Mouse (Mus musculus) liver, adult 2 months (tissue): Measurements from ENCODE around the gene Usp3. TPM values are rescaled to one million over a fixed set of nuclear protein-coding genes. Genes with fewer than 3 reads are reported as not detected.
A peak's percentile ranks its signal among the peaks of the same experiment; 100 is the strongest.

Experiments used
- DNase-seq: peaks from one replicate; pipeline ENCODE4 v3.0.0-alpha.2; 2011; ENCODE audit warnings: low read depth, low spot score; ENCODE audit errors: extremely low read depth
- H3K27ac ChIP-seq: fragments of 200-500 bp; replicated peaks from 2 replicates; pipeline ENCODE4 v1.5.1; 2012; ENCODE audit warnings: low read depth, mild to moderate bottlenecking, control low read depth, inconsistent platforms, low read length; ENCODE audit not compliant: insufficient read depth
- H3K27me3 ChIP-seq: fragments of 200-500 bp; 2 replicates; pipeline ENCODE4 v1.6.1; 2012; ENCODE audit warnings: mild to moderate bottlenecking, moderate library complexity, low read length, inconsistent platforms; ENCODE audit not compliant: control insufficient read depth, insufficient read depth
- H3K36me3 ChIP-seq: fragments of 200-500 bp; 2 replicates; pipeline ENCODE4 v1.6.1; 2012; ENCODE audit warnings: low read length, inconsistent platforms; ENCODE audit not compliant: control insufficient read depth, insufficient read depth
- H3K4me1 ChIP-seq: fragments of 200-500 bp; 2 replicates; pipeline ENCODE4 v1.6.1; 2011; ENCODE audit warnings: low read length; ENCODE audit not compliant: control insufficient read depth, insufficient read depth
- H3K4me3 ChIP-seq: fragments of 200-500 bp; 2 replicates; pipeline ENCODE4 v1.5.1; 2011; ENCODE audit warnings: low read depth, mild to moderate bottlenecking, control low read depth, low read length, moderate library complexity; ENCODE audit not compliant: insufficient read depth
- H3K79me2 ChIP-seq: fragments of 200-500 bp; 2 replicates; pipeline ENCODE4 v1.6.1; 2012; ENCODE audit warnings: inconsistent platforms, mild to moderate bottlenecking, low read length, moderate library complexity; ENCODE audit not compliant: control insufficient read depth, insufficient read depth
- H3K9ac ChIP-seq: fragments of 200-500 bp; 2 replicates; pipeline ENCODE4 v1.6.1; 2012; ENCODE audit warnings: low read depth, mild to moderate bottlenecking, control low read depth, inconsistent platforms, low read length
- CTCF ChIP-seq: fragments of 200-500 bp; IDR thresholded peaks from 2 replicates; pipeline ENCODE4 v1.5.1; 2011; ENCODE audit warnings: low read depth, low read length, control low read depth
- POLR2A ChIP-seq: fragments of 200-500 bp; IDR thresholded peaks from 2 replicates; pipeline ENCODE4 v1.6.1; 2011; ENCODE audit warnings: low read length, control low read depth; ENCODE audit not compliant: insufficient read depth; ENCODE audit errors: extremely low read depth
- WGBS: fragments of 180-500 bp; shearing (Covaris S2); methylation state at CpG from one replicate; pipeline ENCODE4 v1.1.7; 2018; 5-methylcytosine and 5-hydroxymethylcytosine counted together
- polyA plus RNA-seq: library from polyadenylated mRNA; depleted of rRNA; stranded (reverse); fragments of >200 nt; gene quantifications from 2 replicates; pipeline ENCODE4 v1.2.3, GENCODE M21; 2012; rRNA removed
- total RNA-seq: library from RNA; depleted of rRNA; stranded (reverse); fragments of >200 nt; gene quantifications from 2 replicates; pipeline ENCODE4 v1.2.3, GENCODE M21; 2014; rRNA removed

Gene Usp3
- total RNA-seq, result 37.7 and 41.5 TPM in 2 replicates
- 9.8 and 11.2 TPM in 2 replicates for polyA plus RNA-seq

DNA sequence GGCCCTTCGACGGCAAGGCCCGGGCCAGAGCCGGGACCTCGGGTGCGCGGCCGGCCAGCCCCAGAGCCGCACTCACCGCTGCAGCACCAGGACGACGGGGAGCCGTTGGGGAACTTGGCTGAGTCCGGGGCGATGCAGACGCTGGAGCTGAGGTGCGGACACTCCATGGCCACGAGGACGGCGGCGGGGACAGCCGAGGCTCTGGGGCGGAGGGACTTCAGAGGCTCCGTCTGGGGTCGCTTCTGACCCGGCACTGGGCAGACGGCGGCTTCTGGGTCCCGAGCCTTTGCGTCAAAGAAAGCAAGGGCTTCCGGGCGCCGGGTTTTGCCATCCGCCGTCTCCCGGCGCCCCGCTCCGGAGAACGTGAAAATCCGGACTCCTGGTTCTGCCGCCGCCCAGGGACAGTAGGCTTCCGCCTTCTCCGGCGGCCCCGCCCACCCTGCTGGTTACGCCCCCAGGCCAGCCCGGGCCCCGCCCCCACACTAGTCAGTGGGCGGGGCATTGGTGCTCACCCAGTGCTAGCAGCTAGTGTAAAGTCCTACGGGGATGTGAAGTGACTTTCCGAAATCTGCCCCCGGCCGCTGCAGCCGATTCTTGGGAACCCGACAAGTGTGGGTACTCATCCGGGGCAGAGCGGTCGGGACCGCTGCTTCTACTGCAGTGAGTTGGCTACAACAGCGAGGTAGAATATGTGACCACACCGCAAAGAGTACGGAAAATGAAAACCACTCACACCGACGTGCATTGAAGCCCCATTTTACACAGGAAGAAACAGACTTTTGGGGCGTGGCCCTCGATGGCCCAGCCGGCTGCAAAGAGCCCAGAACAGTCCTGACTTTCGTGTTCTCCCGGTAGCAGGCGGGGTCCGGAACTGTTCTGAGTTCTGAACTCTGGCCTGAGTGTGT lies at the start of gene Usp3:
Gene Usp3 (minus strand): TSS at position 435 of the 905 bp plus-strand sequence.
- Histone ChIP-seq H3K4me1 (peaks cover 24% of the 10 kb centered on the region), H3K9ac (peak within 1 kb of the TSS; percentile 100), H3K79me2 (peaks cover 23% of the 10 kb centered on the region; the same call in 1 of the 2 replicates), H3K4me3 (peak within 1 kb of the TSS; percentile 97), H3K27ac (peak within 1 kb of the TSS; percentile 95), H3K36me3 (no peaks in the 10 kb centered on the region), H3K27me3 (no peaks in the 10 kb centered on the region)
- DNase-seq, result peak; percentile 85
- WGBS, result under 1% methylated on average over 73 of the region's 73 CpGs
- TF ChIP-seq POLR2A, result peak; percentile 68
- no peak for TF ChIP-seq CTCF

- WGBS, result 80% methylated on average over 7 of the region's 7 CpGs
- DNase-seq, result no peak
Observed at GRCm38 (mm10) chr9:66640491-66640890, 47.5 kb upstream of the Usp3 start.

DNA sequence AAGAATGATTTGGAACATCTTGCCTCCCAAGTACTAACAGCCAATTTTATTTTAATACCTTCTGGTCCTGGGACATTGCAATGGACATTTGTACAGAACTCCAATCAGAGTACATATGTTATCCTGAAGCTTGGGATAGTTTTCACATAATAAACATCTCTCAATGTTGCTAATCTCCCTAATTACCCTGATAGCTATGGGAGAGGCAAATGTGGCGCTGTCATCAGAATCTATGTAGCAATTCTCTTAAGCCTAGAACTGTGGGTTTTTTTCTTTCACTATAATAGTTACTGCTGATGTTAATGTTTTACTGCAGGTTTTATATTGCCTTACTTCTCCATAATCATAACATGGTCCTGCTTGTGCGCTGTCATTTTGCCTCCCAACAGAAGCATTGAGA lies 46.7 kb upstream of the Usp3 start:
- H3K9ac ChIP-seq, result no peak overlapping the region
- no peaks in the 10 kb centered on the region for H3K27me3 ChIP-seq
- H3K27ac ChIP-seq, result no peak overlapping the region
- TF ChIP-seq CTCF, result no peak
- no peak for TF ChIP-seq POLR2A
- H3K36me3 ChIP-seq, result no peaks in the 10 kb centered on the region
- H3K4me1 ChIP-seq, result no peaks in the 10 kb centered on the region
- H3K4me3 ChIP-seq, result no peak overlapping the region
- H3K79me2 ChIP-seq, result no peaks in the 10 kb centered on the region
- no peak for DNase-seq
- WGBS, result 97% methylated on average over 2 of the region's 2 CpGs

More at GRCm38 (mm10) chr9:66640491-66640890, 47.5 kb upstream of the Usp3 start:
- H3K27ac ChIP-seq, result no peak overlapping the region
- H3K4me1 ChIP-seq, result no peaks in the 10 kb centered on the region
- no peak overlapping the region for H3K4me3 ChIP-seq
- H3K27me3 ChIP-seq, result no peaks in the 10 kb centered on the region
- H3K36me3 ChIP-seq, result no peaks in the 10 kb centered on the region
- H3K79me2 ChIP-seq, result no peaks in the 10 kb centered on the region
- H3K9ac ChIP-seq, result no peak overlapping the region
- TF ChIP-seq CTCF (no peak), POLR2A (no peak)

DNA sequence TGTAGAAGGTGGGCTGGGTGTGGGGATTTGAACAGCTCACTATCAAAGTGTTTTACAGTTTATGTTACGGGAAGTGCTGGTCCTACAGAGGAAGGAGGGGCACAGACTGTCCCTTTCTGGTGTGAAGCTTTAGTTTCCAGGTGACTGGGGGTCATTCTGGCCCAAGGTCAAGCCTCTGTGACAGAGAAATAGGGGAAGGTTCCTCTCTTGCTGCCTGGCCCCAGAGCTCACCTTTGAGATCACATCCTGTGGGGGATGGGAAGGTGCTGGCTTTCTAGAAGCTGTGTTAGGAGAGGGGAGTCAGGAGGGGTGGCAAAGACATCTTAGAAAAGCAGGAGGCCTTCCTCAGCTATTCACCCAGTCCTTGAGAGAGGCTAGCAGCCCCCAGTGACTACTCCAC lies 39.5 kb upstream of the Usp3 start:
- Histone ChIP-seq H3K27me3 (no peaks in the 10 kb centered on the region), H3K9ac (no peak overlapping the region), H3K36me3 (no peaks in the 10 kb centered on the region), H3K4me1 (peaks cover 14% of the 10 kb centered on the region), H3K27ac (0 out of 2 replicates have a peak overlapping the region, but pooled peaks have one; percentile 5), H3K79me2 (no peaks in the 10 kb centered on the region), H3K4me3 (no peak overlapping the region)
- WGBS, result 77% methylated on average over 1 of the region's 1 CpGs
- TF ChIP-seq POLR2A, result no peak
- TF ChIP-seq CTCF, result no peak
- DNase-seq, result no peak

- H3K79me2 ChIP-seq, result no peaks in the 10 kb centered on the region
- 65% methylated on average over 1 of the region's 1 CpGs for WGBS
- DNase-seq, result peak; percentile 61
- peaks cover 24% of the 10 kb centered on the region for H3K4me1 ChIP-seq
- TF ChIP-seq CTCF (no peak), POLR2A (no peak)
- no peak overlapping the region; the same call in 1 of the 2 replicates for H3K9ac ChIP-seq
- no peak overlapping the region for H3K4me3 ChIP-seq
- peak overlapping the region; percentile 25 for H3K27ac ChIP-seq
- no peaks in the 10 kb centered on the region for H3K27me3 ChIP-seq
- no peaks in the 10 kb centered on the region for H3K36me3 ChIP-seq
Observed at GRCm38 (mm10) chr9:66630931-66631330, 38.0 kb upstream of the Usp3 start.
